Mouse (Mus musculus) liver, embryonic 12.5 days (tissue): ENCODE measurements at regions not wholly inside any gene's neighbourhood (a gene's known extent, or its start where the extent isn't known, plus 50 kb on each side); places are given as distances from the start of the nearest gene placed in this dataset.

Experiments used
- ATAC-seq: fragments of 200-750 bp; cut with Nextera tagmentation; 2 replicates; pipeline ENCODE4 v1.8.0; 2017; ENCODE audit warnings: moderate number of reproducible peaks, mild to moderate bottlenecking, moderate library complexity
- H3K27ac ChIP-seq: fragments of 300-500 bp; sonication (generic); 2 replicates; pipeline ENCODE4 v1.5.1; 2016; ENCODE audit warnings: mild to moderate bottlenecking
- H3K27me3 ChIP-seq: fragments of 300-500 bp; sonication (generic); replicated peaks from 2 replicates; pipeline ENCODE4 v1.6.1; 2016; ENCODE audit warnings: mild to moderate bottlenecking, moderate library complexity
- H3K36me3 ChIP-seq: fragments of 300-500 bp; sonication (generic); 2 replicates; pipeline ENCODE4 v1.6.1; 2016; ENCODE audit warnings: mild to moderate bottlenecking, moderate library complexity
- H3K4me1 ChIP-seq: fragments of 300-500 bp; sonication (generic); 2 replicates; pipeline ENCODE4 v1.6.1; 2016
- H3K4me2 ChIP-seq: fragments of 300-500 bp; sonication (generic); 2 replicates; pipeline ENCODE4 v1.6.1; 2016; ENCODE audit warnings: mild to moderate bottlenecking, moderate library complexity
- H3K4me3 ChIP-seq: fragments of 300-500 bp; sonication (generic); 2 replicates; pipeline ENCODE4 v1.5.1; 2016; ENCODE audit warnings: mild to moderate bottlenecking, moderate library complexity
- H3K9ac ChIP-seq: fragments of 300-500 bp; sonication (generic); 2 replicates; pipeline ENCODE4 v1.6.1; 2016; ENCODE audit warnings: mild to moderate bottlenecking, moderate library complexity
- H3K9me3 ChIP-seq: fragments of 300-500 bp; sonication (generic); replicated peaks from 2 replicates; pipeline ENCODE4 v1.6.1; 2016; ENCODE audit warnings: mild to moderate bottlenecking, moderate library complexity
- WGBS: fragments of 180-500 bp; shearing (Covaris S2); methylation state at CpG from one replicate; pipeline ENCODE4 v1.1.7; 2016; ENCODE audit not compliant: insufficient replicate concordance; 5-methylcytosine and 5-hydroxymethylcytosine counted together

GRCm38 (mm10) chr13:55953426-55953825 is 117.4 kb upstream of the Pitx1 start:
- Histone ChIP-seq H3K4me2 (no peak overlapping the region), H3K27ac (no peak overlapping the region)
- WGBS, result 90% methylated on average over 2 of the region's 2 CpGs

GRCm38 (mm10) chr13:55950773-55951172 is 114.8 kb upstream of the Pitx1 start:
- Histone ChIP-seq H3K27me3 (no peaks in the 10 kb centered on the region; the same call in none of the 2 replicates), H3K4me2 (no peak overlapping the region), H3K9ac (no peak overlapping the region), H3K36me3 (no peaks in the 10 kb centered on the region), H3K27ac (no peak overlapping the region), H3K9me3 (no peaks in the 10 kb centered on the region), H3K4me1 (no peaks in the 10 kb centered on the region), H3K4me3 (no peak overlapping the region)
- WGBS, result 76% methylated on average over 6 of the region's 6 CpGs
- ATAC-seq, result no peak

More at GRCm38 (mm10) chr13:55953426-55953825, 117.4 kb upstream of the Pitx1 start:
- Histone ChIP-seq H3K4me3 (no peak overlapping the region), H3K9me3 (no peaks in the 10 kb centered on the region), H3K4me1 (no peaks in the 10 kb centered on the region), H3K36me3 (no peaks in the 10 kb centered on the region), H3K9ac (no peak overlapping the region), H3K27me3 (peaks cover under 1% of the 10 kb centered on the region)
- no peak for ATAC-seq

GRCm38 (mm10) chr13:55948591-55948990 is 112.6 kb upstream of the Pitx1 start:
- Histone ChIP-seq H3K27me3 (no peaks in the 10 kb centered on the region; the same call in 1 of the 2 replicates), H3K27ac (no peak overlapping the region), H3K9ac (no peak overlapping the region), H3K4me3 (no peak overlapping the region), H3K9me3 (no peaks in the 10 kb centered on the region), H3K4me2 (no peak overlapping the region), H3K36me3 (no peaks in the 10 kb centered on the region), H3K4me1 (no peaks in the 10 kb centered on the region)
- WGBS, result 73% methylated on average over 9 of the region's 9 CpGs
- no peak for ATAC-seq

GRCm38 (mm10) chr13:55948144-55948543 is 112.2 kb upstream of the Pitx1 start:
- WGBS, result 56% methylated on average over 2 of the region's 2 CpGs
- no peaks in the 10 kb centered on the region for H3K4me1 ChIP-seq
- H3K27me3 ChIP-seq, result no peaks in the 10 kb centered on the region; the same call in 1 of the 2 replicates
- no peaks in the 10 kb centered on the region for H3K9me3 ChIP-seq
- H3K4me2 ChIP-seq, result no peak overlapping the region
- H3K36me3 ChIP-seq, result no peaks in the 10 kb centered on the region
- no peak for ATAC-seq
- H3K27ac ChIP-seq, result no peak overlapping the region
- H3K9ac ChIP-seq, result no peak overlapping the region
- H3K4me3 ChIP-seq, result no peak overlapping the region

- WGBS, result 69% methylated on average over 9 of the region's 9 CpGs
- no peaks in the 10 kb centered on the region for H3K36me3 ChIP-seq
- H3K27me3 ChIP-seq, result no peaks in the 10 kb centered on the region
- H3K9me3 ChIP-seq, result no peaks in the 10 kb centered on the region
- ATAC-seq, result no peak
- no peaks in the 10 kb centered on the region for H3K4me1 ChIP-seq
- no peak overlapping the region for H3K4me2 ChIP-seq
- H3K9ac ChIP-seq, result no peak overlapping the region
- no peak overlapping the region for H3K27ac ChIP-seq
- no peak overlapping the region for H3K4me3 ChIP-seq
Observed at GRCm38 (mm10) chr13:55937417-55937816, 101.4 kb upstream of the Pitx1 start.

GRCm38 (mm10) chr13:55937000-55937399 is 101.0 kb upstream of the Pitx1 start:
- 78% methylated on average over 9 of the region's 9 CpGs for whole genome bisulfite sequencing
- H3K9ac ChIP-seq, result no peak overlapping the region
- no peak for ATAC-seq

GRCm38 (mm10) chr13:55930637-55931036 is 94.6 kb upstream of the Pitx1 start:
- H3K9ac ChIP-seq, result no peak overlapping the region
- no peak overlapping the region for H3K4me2 ChIP-seq
- H3K27me3 ChIP-seq, result no peaks in the 10 kb centered on the region
- no peak for ATAC-seq
- H3K4me1 ChIP-seq, result no peaks in the 10 kb centered on the region
- WGBS, result 61% methylated on average over 11 of the region's 11 CpGs
- no peak overlapping the region for H3K4me3 ChIP-seq
- no peaks in the 10 kb centered on the region for H3K9me3 ChIP-seq
- no peaks in the 10 kb centered on the region for H3K36me3 ChIP-seq
- no peak overlapping the region for H3K27ac ChIP-seq

More at GRCm38 (mm10) chr13:55937000-55937399, 101.0 kb upstream of the Pitx1 start:
- no peak overlapping the region for H3K4me2 ChIP-seq
- H3K9me3 ChIP-seq, result no peaks in the 10 kb centered on the region
- no peaks in the 10 kb centered on the region for H3K4me1 ChIP-seq
- H3K27ac ChIP-seq, result no peak overlapping the region
- no peaks in the 10 kb centered on the region for H3K36me3 ChIP-seq
- no peaks in the 10 kb centered on the region for H3K27me3 ChIP-seq
- no peak overlapping the region for H3K4me3 ChIP-seq

- H3K4me2 ChIP-seq, result no peak overlapping the region
- H3K27me3 ChIP-seq, result no peaks in the 10 kb centered on the region
- H3K4me1 ChIP-seq, result no peaks in the 10 kb centered on the region
- H3K9me3 ChIP-seq, result no peaks in the 10 kb centered on the region
- no peak for ATAC-seq
- WGBS, result 55% methylated on average over 6 of the region's 6 CpGs
- H3K9ac ChIP-seq, result no peak overlapping the region
- H3K36me3 ChIP-seq, result no peaks in the 10 kb centered on the region
- H3K27ac ChIP-seq, result no peak overlapping the region
- H3K4me3 ChIP-seq, result no peak overlapping the region
Observed at GRCm38 (mm10) chr13:55929814-55930213, 93.8 kb upstream of the Pitx1 start.

- no peak for ATAC-seq
- Histone ChIP-seq H3K4me3 (no peak overlapping the region), H3K4me1 (no peaks in the 10 kb centered on the region), H3K27me3 (peaks cover 26% of the 10 kb centered on the region), H3K27ac (no peak overlapping the region), H3K9me3 (no peaks in the 10 kb centered on the region), H3K9ac (no peak overlapping the region), H3K36me3 (no peaks in the 10 kb centered on the region), H3K4me2 (no peak overlapping the region)
- 9% methylated on average over 7 of the region's 7 CpGs for WGBS
Observed at GRCm38 (mm10) chr13:55923505-55924136, 87.6 kb upstream of the Pitx1 start.

- no peak overlapping the region for H3K4me2 ChIP-seq
- WGBS, result 83% methylated on average over 12 of the region's 12 CpGs
- ATAC-seq, result no peak
- H3K4me3 ChIP-seq, result no peak overlapping the region
- H3K27ac ChIP-seq, result no peak overlapping the region
- H3K9me3 ChIP-seq, result no peaks in the 10 kb centered on the region
- H3K36me3 ChIP-seq, result no peaks in the 10 kb centered on the region
- peaks cover 11% of the 10 kb centered on the region for H3K27me3 ChIP-seq
- H3K9ac ChIP-seq, result no peak overlapping the region
- H3K4me1 ChIP-seq, result no peaks in the 10 kb centered on the region
Observed at GRCm38 (mm10) chr13:55917316-55917715, 81.3 kb upstream of the Pitx1 start.

GRCm38 (mm10) chr13:55912271-55912711 is 76.3 kb upstream of the Pitx1 start:
- Histone ChIP-seq H3K36me3 (no peaks in the 10 kb centered on the region), H3K9me3 (no peaks in the 10 kb centered on the region), H3K4me2 (no peak overlapping the region), H3K9ac (no peak overlapping the region), H3K27ac (no peak overlapping the region), H3K4me1 (no peaks in the 10 kb centered on the region), H3K4me3 (no peak overlapping the region), H3K27me3 (0 out of 2 replicates have a peak, but pooled peaks cover 3% of the 10 kb centered on the region)
- no peak for ATAC-seq
- WGBS, result 59% methylated on average over 13 of the region's 13 CpGs

- no peaks in the 10 kb centered on the region for H3K4me1 ChIP-seq
- no peak overlapping the region for H3K9ac ChIP-seq
- no peak for ATAC-seq
- no peaks in the 10 kb centered on the region for H3K9me3 ChIP-seq
- H3K27ac ChIP-seq, result no peak overlapping the region
- no peak overlapping the region for H3K4me2 ChIP-seq
- H3K4me3 ChIP-seq, result no peak overlapping the region
- WGBS, result 15% methylated on average over 5 of the region's 5 CpGs
- H3K36me3 ChIP-seq, result no peaks in the 10 kb centered on the region
- H3K27me3 ChIP-seq, result 0 out of 2 replicates have a peak, but pooled peaks cover 3% of the 10 kb centered on the region
Observed at GRCm38 (mm10) chr13:55909941-55910340, 73.9 kb upstream of the Pitx1 start.

- 47% methylated on average over 4 of the region's 4 CpGs for WGBS
- 0 out of 2 replicates have a peak, but pooled peaks cover under 1% of the 10 kb centered on the region for H3K27me3 ChIP-seq
- H3K27ac ChIP-seq, result no peak overlapping the region
- no peak overlapping the region for H3K9ac ChIP-seq
- H3K4me1 ChIP-seq, result no peaks in the 10 kb centered on the region
- no peak overlapping the region for H3K4me2 ChIP-seq
- ATAC-seq, result no peak
- no peaks in the 10 kb centered on the region for H3K36me3 ChIP-seq
- no peaks in the 10 kb centered on the region for H3K9me3 ChIP-seq
- no peak overlapping the region for H3K4me3 ChIP-seq
Observed at GRCm38 (mm10) chr13:55904884-55905283, 68.9 kb upstream of the Pitx1 start.
